Mouse (Mus musculus) embryonic fibroblast, embryonic 13.5 days (primary cell): ENCODE measurements around the gene Itga3.

Experiments
- CTCF ChIP-seq: IDR thresholded peaks from 2 replicates; pipeline ENCODE4 v1.5.1; 2011; ENCODE audit warnings: mild to moderate bottlenecking, control low read depth, low read length, moderate library complexity, borderline replicate concordance; ENCODE audit not compliant: insufficient read depth
- POLR2A ChIP-seq: IDR thresholded peaks from 2 replicates; pipeline ENCODE4 v1.6.1; 2011; ENCODE audit warnings: low read depth, mild to moderate bottlenecking, control low read depth, low read length, moderate library complexity

- TF ChIP-seq CTCF, result no peak
- TF ChIP-seq POLR2A, result no peak
Measured at GRCm38 (mm10) chr11:95121161-95122099, 44.8 kb upstream of the Itga3 start.
